Mouse (Mus musculus): Measurements from ENCODE around the gene Brd3.

The Brd3 gene

GRCm38 (mm10) chr2:27404375-27405093, 102.9 kb downstream of the Brd3 start:
- DNase-seq (ENCODE audit: low read depth, low spot score): no peak

- no peak for DNase-seq (ENCODE audit: low read depth, low spot score)
Measured at GRCm38 (mm10) chr2:27401544-27401943, 105.9 kb downstream of the Brd3 start.

- DNase-seq (ENCODE audit: low read depth, low spot score): no peak
Measured at GRCm38 (mm10) chr2:27400083-27400482, 107.4 kb downstream of the Brd3 start.

- no peak for DNase-seq (ENCODE audit: low read depth, low spot score)
Measured at GRCm38 (mm10) chr2:27396656-27397440, 110.6 kb downstream of the Brd3 start.
